Mouse (Mus musculus): Measurements from ENCODE around the gene Cdkn2d. TPM values are rescaled to one million over a fixed set of nuclear protein-coding genes. Genes with fewer than 3 reads are reported as not detected.
A peak's percentile ranks its signal among the peaks of the same experiment; 100 is the strongest.
"Not testable (repeated sequence)": the region's sequence is repeated elsewhere in the genome, so short reads cannot be mapped to it uniquely, and the experiment has no call there.

Cdkn2d gene
- polyA plus RNA-seq, 1 experiment from 2014 or later, result 96.4 TPM

DNA sequence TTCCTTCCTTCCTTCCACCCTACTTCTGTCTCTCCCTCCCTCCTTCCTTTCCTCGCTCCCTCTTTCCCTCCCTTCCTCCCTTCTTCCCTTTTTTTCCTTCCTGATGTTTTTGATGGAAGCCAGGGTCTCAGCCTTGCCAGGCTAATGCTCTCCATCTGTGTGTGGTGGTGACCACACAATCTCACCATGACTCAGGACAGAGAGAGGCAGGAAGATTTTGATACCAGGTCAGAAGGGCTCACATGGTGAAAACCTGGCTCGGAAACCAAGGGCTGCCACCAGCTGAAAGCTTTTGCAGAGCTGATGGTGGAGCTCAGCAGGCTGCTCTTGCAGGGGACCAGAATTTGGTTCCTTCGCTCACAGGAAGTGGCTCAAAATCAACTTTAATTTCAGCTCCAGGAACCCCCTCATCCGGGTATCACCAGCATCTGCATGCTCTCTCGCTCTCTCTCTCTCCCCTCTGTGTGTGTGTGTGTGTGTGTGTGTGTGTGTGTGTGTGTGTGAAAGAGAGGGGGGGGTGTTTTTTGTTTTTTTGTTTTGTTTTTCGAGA lies 30.6 kb downstream of the Cdkn2d start:
- ATAC-seq (replicated peaks; ENCODE audit: insufficient number of reproducible peaks, insufficient read depth, low FRiP score, low read depth), result no peak
- H3K4me3 ChIP-seq, result no peak overlapping the region

DNA sequence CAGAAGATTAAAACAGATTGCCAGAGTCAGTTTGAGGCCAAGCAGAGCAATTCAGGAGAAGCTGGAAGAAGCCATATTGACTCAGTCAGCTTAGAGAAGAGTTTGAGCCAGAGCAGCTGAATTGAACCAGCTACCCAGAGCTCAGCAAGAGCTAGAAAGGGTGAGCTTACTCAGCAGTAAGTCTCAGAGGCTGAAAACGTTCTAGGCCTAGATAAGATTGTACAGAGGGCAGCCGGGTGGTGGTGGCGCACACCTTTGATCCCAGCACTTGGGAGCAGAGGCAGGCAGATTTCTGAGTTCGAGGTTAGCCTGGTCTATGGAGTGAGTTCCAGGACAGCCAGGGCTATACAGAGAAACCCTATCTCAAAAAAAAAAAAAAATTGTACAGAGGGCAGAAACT lies 34.9 kb downstream of the Cdkn2d start:
- not testable (repeated sequence) for H3K27me3 ChIP-seq; H3K9me3 ChIP-seq (replicated peaks); H3K4me3 ChIP-seq; H3K4me2 ChIP-seq; H3K4me1 ChIP-seq (replicated peaks); H3K27ac ChIP-seq; H3K9ac ChIP-seq; H3K36me3 ChIP-seq; ATAC-seq (replicated peaks; ENCODE audit: insufficient number of reproducible peaks, insufficient read depth, low FRiP score, low read depth)
- 63% methylated on average over 4 of the region's 4 CpGs for WGBS

More for the DNA sequence above, 30.6 kb downstream of the Cdkn2d start:
- H3K36me3 ChIP-seq, result no peaks in the 10 kb centered on the region
- no peak overlapping the region for H3K27ac ChIP-seq
- H3K4me1 ChIP-seq (replicated peaks), result peaks cover 8% of the 10 kb centered on the region
- no peaks in the 10 kb centered on the region for H3K9me3 ChIP-seq (replicated peaks)
- WGBS, result 67% methylated on average over 6 of the region's 6 CpGs
- H3K4me2 ChIP-seq, result no peak overlapping the region
- H3K9ac ChIP-seq, result no peak overlapping the region
- H3K27me3 ChIP-seq, result no peaks in the 10 kb centered on the region

GRCm38 (mm10) chr9:21254690-21255089 lies 36.5 kb downstream of the Cdkn2d start:
- Histone ChIP-seq H3K4me1 (replicated peaks) (peaks cover 2% of the 10 kb centered on the region; the same call in 1 of the 2 replicates), H3K36me3 (no peaks in the 10 kb centered on the region), H3K9me3 (replicated peaks) (no peaks in the 10 kb centered on the region), H3K4me2 (no peak overlapping the region), H3K4me3 (no peak overlapping the region), H3K27me3 (peaks cover 24% of the 10 kb centered on the region), H3K9ac (no peak overlapping the region), H3K27ac (no peak overlapping the region)
- no peak for ATAC-seq (replicated peaks; ENCODE audit: insufficient number of reproducible peaks, insufficient read depth, low FRiP score, low read depth)

DNA sequence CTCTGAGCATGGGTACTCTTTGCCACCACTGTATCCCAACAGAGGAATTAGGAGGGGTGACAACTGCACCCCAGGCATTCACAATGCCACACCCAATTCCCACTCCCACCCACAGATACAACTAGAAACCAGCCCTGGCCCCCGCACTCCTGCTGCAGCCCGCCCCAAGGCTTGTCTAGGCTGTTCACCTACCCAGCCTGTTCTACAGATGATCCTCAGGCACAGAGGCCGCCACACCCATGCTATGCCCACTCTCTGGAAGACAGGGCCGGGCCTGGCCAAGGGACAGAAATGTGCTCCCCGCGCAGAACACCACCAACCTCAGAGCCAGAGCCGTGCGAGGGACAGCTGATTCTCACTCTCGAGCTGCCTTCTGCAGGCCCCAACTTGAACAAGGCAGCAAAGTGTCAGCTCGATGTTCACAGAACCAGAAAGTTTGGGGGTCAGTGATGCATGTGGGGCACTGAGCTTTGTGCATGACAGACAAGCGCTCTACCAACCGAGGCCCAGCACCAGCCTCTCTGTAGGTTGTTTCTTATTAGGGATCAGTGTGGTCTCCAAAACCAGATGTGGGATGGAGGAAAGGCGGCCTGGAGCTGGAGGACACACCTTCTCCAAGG lies 40.0 kb downstream of the Cdkn2d start:
- peaks cover 55% of the 10 kb centered on the region for H3K27me3 ChIP-seq
- no peaks in the 10 kb centered on the region for H3K36me3 ChIP-seq
- 65% methylated on average over 13 of the region's 13 CpGs for WGBS
- H3K27ac ChIP-seq, result no peak overlapping the region
- H3K4me2 ChIP-seq, result no peak overlapping the region
- H3K9me3 ChIP-seq (replicated peaks), result no peaks in the 10 kb centered on the region
- no peak overlapping the region for H3K4me3 ChIP-seq
- H3K9ac ChIP-seq, result no peak overlapping the region
- H3K4me1 ChIP-seq (replicated peaks), result peaks cover 9% of the 10 kb centered on the region
- no peak for ATAC-seq (replicated peaks; ENCODE audit: insufficient number of reproducible peaks, insufficient read depth, low FRiP score, low read depth)

DNA sequence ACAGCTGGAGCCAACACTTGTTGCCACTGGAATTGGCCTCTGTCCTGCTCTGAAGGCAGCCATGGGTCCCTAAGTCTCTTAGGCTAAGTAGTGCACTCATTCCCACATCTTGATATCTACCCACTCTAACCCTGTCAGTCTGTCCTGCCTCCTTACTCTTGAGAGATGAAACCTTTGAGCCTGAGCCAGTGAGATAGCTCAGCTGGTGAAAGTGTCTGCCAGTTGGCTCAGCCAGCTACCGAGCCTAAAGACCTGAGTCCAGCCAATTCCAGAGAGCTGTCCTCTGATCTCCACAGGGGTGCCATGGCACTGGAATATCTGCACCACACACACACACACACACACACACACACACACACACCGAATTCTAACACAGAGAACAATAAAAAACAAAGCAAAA lies 40.7 kb downstream of the Cdkn2d start:
- ATAC-seq (replicated peaks; ENCODE audit: insufficient number of reproducible peaks, insufficient read depth, low FRiP score, low read depth), result no peak
- 68% methylated on average over 2 of the region's 2 CpGs for WGBS
- Histone ChIP-seq H3K27me3 (peaks cover 63% of the 10 kb centered on the region), H3K36me3 (no peaks in the 10 kb centered on the region), H3K9me3 (replicated peaks) (no peaks in the 10 kb centered on the region), H3K27ac (no peak overlapping the region), H3K4me3 (no peak overlapping the region), H3K9ac (no peak overlapping the region), H3K4me1 (replicated peaks) (peaks cover 9% of the 10 kb centered on the region), H3K4me2 (no peak overlapping the region)

DNA sequence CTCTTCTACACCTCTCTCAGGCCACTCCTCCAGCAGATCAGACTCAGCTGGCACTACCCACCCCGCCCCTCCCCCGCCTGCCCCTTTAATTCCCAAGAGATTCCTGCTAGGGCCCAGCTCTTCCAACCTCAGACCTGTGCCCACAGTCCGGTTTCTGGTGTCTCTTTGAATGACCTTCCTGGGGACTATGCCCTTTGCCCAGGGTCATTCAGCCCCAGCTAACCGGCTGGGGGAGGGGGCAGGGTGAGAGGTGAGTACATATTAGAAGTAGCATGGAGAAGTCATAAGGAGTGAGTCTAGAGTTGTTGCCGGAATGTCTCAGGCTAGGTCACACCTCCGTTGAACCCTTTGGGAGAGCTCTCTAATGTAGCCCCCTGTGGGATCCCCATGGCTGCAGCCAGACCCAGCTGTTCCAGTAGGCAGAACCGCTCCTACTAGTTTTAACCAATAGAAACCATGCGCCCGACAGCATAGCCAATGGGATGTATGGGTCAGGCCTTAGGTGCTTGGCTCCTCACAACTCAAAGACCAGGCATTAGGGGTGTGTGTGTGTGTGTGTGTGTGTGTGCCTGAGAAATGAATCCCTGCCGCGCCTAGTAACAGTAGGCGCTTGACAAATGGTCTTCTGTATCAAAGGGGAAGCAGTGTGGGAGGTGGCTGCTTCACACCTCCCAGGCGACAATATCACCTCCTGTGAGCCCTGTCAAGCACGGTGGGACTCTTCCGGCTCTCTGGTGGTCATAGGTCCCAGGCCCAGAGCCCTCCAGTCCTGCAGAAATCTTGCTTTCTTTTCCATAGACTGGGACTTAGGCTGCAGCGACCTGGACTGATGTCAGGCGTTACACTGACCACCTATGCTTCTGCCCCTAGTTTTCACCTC lies 41.3 kb downstream of the Cdkn2d start:
- 24% methylated on average over 17 of the region's 17 CpGs for WGBS
- Histone ChIP-seq H3K27me3 (peaks cover 69% of the 10 kb centered on the region), H3K9ac (no peak overlapping the region), H3K36me3 (no peaks in the 10 kb centered on the region), H3K27ac (no peak overlapping the region), H3K4me2 (no peak overlapping the region), H3K4me1 (replicated peaks) (peaks cover 15% of the 10 kb centered on the region), H3K9me3 (replicated peaks) (no peaks in the 10 kb centered on the region), H3K4me3 (no peak overlapping the region)
- ATAC-seq (replicated peaks; ENCODE audit: insufficient number of reproducible peaks, insufficient read depth, low FRiP score, low read depth), result no peak

DNA sequence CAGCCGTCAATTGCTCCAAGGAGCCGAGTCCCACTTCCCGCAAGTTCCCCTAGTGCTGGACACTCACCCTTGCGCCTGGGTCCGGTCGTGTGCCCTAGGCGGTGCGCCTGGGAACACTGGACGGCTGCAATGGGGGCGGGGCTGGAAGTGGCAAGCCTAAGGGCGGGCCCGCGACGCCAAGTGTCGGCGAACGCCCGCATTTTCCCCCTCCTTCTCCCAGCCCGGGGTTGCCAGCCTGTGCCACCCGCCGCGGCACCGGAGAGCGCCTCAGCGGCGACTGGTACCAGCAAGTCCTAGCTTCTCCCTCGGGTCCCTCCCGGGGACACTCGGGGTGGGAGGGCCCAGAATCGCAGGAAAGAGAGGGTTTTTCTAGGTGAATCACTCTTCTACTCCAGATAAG lies 42.9 kb downstream of the Cdkn2d start, which contains the start of gene S1pr5:
TSS of gene S1pr5 (minus strand) at position 118 of the 400 bp plus-strand sequence.
- H3K9me3 ChIP-seq (replicated peaks), result no peaks in the 10 kb centered on the region
- H3K27ac ChIP-seq, result no peak within 1 kb of the TSS
- whole genome bisulfite sequencing, result 2% methylated on average over 26 of the region's 30 CpGs
- no peak for ATAC-seq (replicated peaks; ENCODE audit: insufficient number of reproducible peaks, insufficient read depth, low FRiP score, low read depth)
- H3K4me1 ChIP-seq (replicated peaks), result peaks cover 26% of the 10 kb centered on the region
- H3K4me2 ChIP-seq, result peak within 1 kb of the TSS; percentile 66
- peak within 1 kb of the TSS; percentile 42 for H3K4me3 ChIP-seq
- H3K27me3 ChIP-seq, result peaks cover 84% of the 10 kb centered on the region
- H3K9ac ChIP-seq, result peak within 1 kb of the TSS; percentile 46
- no peaks in the 10 kb centered on the region for H3K36me3 ChIP-seq

DNA sequence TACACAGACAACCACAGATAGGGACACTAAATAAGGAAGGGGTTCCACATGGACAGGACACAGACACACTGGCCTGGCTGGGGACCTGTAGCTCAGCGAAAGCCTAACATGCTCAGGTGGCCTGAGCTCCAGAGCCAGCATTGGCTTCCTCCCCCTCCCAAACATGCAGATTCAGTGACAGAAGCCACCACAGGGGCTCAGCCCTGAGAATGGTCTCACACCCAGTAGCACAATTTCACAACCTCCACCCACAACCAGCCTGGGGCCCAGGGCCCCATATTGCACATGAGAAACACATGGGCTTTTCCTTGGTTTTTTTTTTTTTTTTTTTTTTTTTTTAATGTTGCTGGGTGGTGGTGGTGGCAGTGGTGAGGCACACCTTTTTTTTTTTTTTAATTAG lies 44.9 kb downstream of the Cdkn2d start:
- Histone ChIP-seq H3K36me3 (no peaks in the 10 kb centered on the region), H3K27me3 (peaks cover 86% of the 10 kb centered on the region), H3K9me3 (replicated peaks) (no peaks in the 10 kb centered on the region), H3K4me1 (replicated peaks) (peaks cover 26% of the 10 kb centered on the region), H3K4me3 (no peak overlapping the region), H3K4me2 (no peak overlapping the region), H3K27ac (no peak overlapping the region), H3K9ac (no peak overlapping the region)
- 93% methylated on average over 1 of the region's 1 CpGs for WGBS
- ATAC-seq (replicated peaks; ENCODE audit: insufficient number of reproducible peaks, insufficient read depth, low FRiP score, low read depth), result no peak

DNA sequence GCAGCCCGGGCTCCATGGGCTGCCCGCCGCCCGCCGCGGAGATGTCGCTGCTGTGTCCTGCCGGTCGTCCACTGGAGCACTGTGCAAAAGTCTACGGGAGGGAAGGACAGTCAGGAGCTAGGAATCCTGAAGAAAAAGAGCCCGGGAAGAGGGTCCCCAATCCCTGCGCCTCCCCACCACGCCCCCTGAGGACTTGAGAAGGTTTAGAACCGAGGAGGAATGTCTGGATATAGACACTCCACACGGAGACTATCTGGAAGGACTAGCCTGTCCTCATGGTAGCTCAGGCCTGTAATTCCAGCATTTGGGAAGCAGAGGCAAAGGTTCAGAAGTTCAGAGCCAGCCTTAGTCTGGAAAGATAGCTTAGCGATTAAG lies 46.1 kb downstream of the Cdkn2d start:
- Histone ChIP-seq H3K36me3 (no peaks in the 10 kb centered on the region), H3K4me2 (peak overlapping the region; percentile 89), H3K4me1 (replicated peaks) (peaks cover 29% of the 10 kb centered on the region), H3K9ac (peak overlapping the region; percentile 42), H3K27ac (no peak overlapping the region), H3K27me3 (peaks cover 74% of the 10 kb centered on the region), H3K9me3 (replicated peaks) (no peaks in the 10 kb centered on the region), H3K4me3 (peak overlapping the region; percentile 52)
- 3% methylated on average over 16 of the region's 16 CpGs for WGBS
- no peak for ATAC-seq (replicated peaks; ENCODE audit: insufficient number of reproducible peaks, insufficient read depth, low FRiP score, low read depth)

- Histone ChIP-seq H3K27ac (no peak overlapping the region), H3K36me3 (no peaks in the 10 kb centered on the region), H3K9ac (peak overlapping the region; percentile 42), H3K4me3 (peak overlapping the region; percentile 52), H3K4me2 (peak overlapping the region; percentile 89), H3K9me3 (replicated peaks) (no peaks in the 10 kb centered on the region), H3K27me3 (peaks cover 69% of the 10 kb centered on the region), H3K4me1 (replicated peaks) (peaks cover 26% of the 10 kb centered on the region)
- under 1% methylated on average over 72 of the region's 72 CpGs for WGBS
- ATAC-seq (replicated peaks; ENCODE audit: insufficient number of reproducible peaks, insufficient read depth, low FRiP score, low read depth), result peak; percentile 50
Observed at GRCm38 (mm10) chr9:21244428-21245112, 46.6 kb downstream of the Cdkn2d start.

DNA sequence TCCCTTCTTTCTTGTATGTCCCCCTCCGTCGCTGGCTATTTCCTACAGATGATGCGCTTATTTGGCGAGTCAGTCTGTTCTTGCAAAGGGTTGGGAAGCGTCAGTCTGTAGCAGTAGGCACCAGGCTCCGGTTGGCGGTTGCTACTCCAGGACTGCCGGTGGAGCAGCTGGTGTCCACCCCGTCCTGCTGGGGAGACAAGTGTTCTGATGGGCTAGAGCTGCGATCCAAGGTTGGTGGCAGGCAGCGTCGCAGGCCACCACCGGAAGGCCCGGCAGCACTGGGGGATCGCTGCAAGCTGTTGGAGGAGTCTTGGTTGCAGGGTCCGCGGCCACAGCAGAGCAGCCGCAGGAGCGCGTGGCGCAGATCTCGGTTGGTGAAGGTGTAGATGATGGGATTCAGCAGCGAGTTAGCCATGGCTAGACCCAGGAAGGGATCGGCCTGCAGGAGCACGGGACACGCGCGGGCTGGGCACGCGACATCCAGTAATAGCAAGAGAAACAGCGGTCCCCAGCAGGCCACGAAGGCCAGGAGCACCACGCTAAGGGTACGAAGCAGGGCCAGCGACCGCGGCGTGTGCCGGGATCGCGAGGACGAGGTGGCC lies 47.3 kb downstream of the Cdkn2d start:
- Histone ChIP-seq H3K4me1 (replicated peaks) (peaks cover 26% of the 10 kb centered on the region), H3K4me2 (peak overlapping the region; percentile 89), H3K27me3 (peaks cover 62% of the 10 kb centered on the region), H3K9me3 (replicated peaks) (no peaks in the 10 kb centered on the region), H3K4me3 (peak overlapping the region; percentile 52), H3K9ac (peak overlapping the region; percentile 42), H3K27ac (no peak overlapping the region), H3K36me3 (no peaks in the 10 kb centered on the region)
- WGBS, result 6% methylated on average over 42 of the region's 42 CpGs
- no peak for ATAC-seq (replicated peaks; ENCODE audit: insufficient number of reproducible peaks, insufficient read depth, low FRiP score, low read depth)

Data from heart, embryonic 15.5 days (tissue).